Mouse (Mus musculus) kidney, postnatal 0 days (tissue): ENCODE data around the gene G6pc3. TPM values are rescaled to one million over a fixed set of nuclear protein-coding genes. Genes with fewer than 3 reads are reported as not detected.
A peak's percentile ranks its signal among the peaks of the same experiment; 100 is the strongest.

Source experiments
- ATAC-seq: fragments of 200-750 bp; cut with Nextera tagmentation; replicated peaks from 2 replicates; pipeline ENCODE4 v1.8.0; 2017; ENCODE audit warnings: low read depth, moderate number of reproducible peaks, moderate TSS enrichment, moderate library complexity; ENCODE audit not compliant: low FRiP score
- DNase-seq: peaks from one replicate; pipeline ENCODE4 v3.0.0-alpha.2; 2016; ENCODE audit warnings: low spot score
- H3K27ac ChIP-seq: fragments of 300-500 bp; sonication (generic); 2 replicates; pipeline ENCODE4 v1.5.1; 2014; ENCODE audit warnings: mild to moderate bottlenecking
- H3K27me3 ChIP-seq: fragments of 300-500 bp; sonication (generic); 2 replicates; pipeline ENCODE4 v1.6.1; 2014; ENCODE audit warnings: low read length, mixed read lengths; ENCODE audit not compliant: insufficient read depth
- H3K36me3 ChIP-seq: fragments of 300-500 bp; sonication (generic); 2 replicates; pipeline ENCODE4 v1.6.1; 2014; ENCODE audit warnings: low read length, mixed read lengths; ENCODE audit not compliant: insufficient read depth
- H3K4me1 ChIP-seq: fragments of 300-500 bp; sonication (generic); replicated peaks from 2 replicates; pipeline ENCODE4 v1.6.1; 2014; ENCODE audit warnings: antibody characterized with exemption, low read length, mixed read lengths; ENCODE audit not compliant: insufficient read depth
- H3K4me2 ChIP-seq: fragments of 300-500 bp; sonication (generic); 2 replicates; pipeline ENCODE4 v1.6.1; 2014; ENCODE audit warnings: mild to moderate bottlenecking, low read length, moderate library complexity, mixed read lengths
- H3K4me3 ChIP-seq: fragments of 300-500 bp; sonication (generic); replicated peaks from 2 replicates; pipeline ENCODE4 v1.5.1; 2014; ENCODE audit warnings: low read depth, low read length
- H3K9ac ChIP-seq: fragments of 300-500 bp; sonication (generic); 2 replicates; pipeline ENCODE4 v1.6.1; 2014; ENCODE audit warnings: low read depth, low read length
- H3K9me3 ChIP-seq: fragments of 300-500 bp; sonication (generic); replicated peaks from 2 replicates; pipeline ENCODE4 v1.6.1; 2016; ENCODE audit warnings: low read length, inconsistent platforms, mixed read lengths
- CTCF ChIP-seq: IDR thresholded peaks from 2 replicates; pipeline ENCODE4 v1.5.1; 2016; ENCODE audit warnings: antibody characterized with exemption, low read depth, mild to moderate bottlenecking, moderate library complexity
- WGBS: fragments of 180-500 bp; shearing (Covaris S2); extraction: QIAGEN DNeasy Blood & Tissue Kit; methylation state at CpG from one replicate; pipeline ENCODE4 v1.1.7; 2014; 5-methylcytosine and 5-hydroxymethylcytosine counted together
- polyA plus RNA-seq: library from polyadenylated mRNA; unstranded; fragments of >200 nt; fragmentation: Nextera tagmentation; extraction: Ambion mirVana; gene quantifications from 2 replicates; pipeline ENCODE4 v1.2.1, GENCODE M21; 2015

The G6pc3 gene
- polyA plus RNA-seq, 1 experiment from 2014 or later: 43.6 TPM

- ATAC-seq: no peak
- H3K4me1 ChIP-seq: peaks cover 31% of the 10 kb centered on the region
These were observed 20.3 kb downstream of the G6pc3 start for GRCm38 (mm10) chr11:102209742-102210141.

GRCm38 (mm10) chr11:102210185-102210584 is 20.8 kb downstream of the G6pc3 start:
- WGBS: 64% methylated on average over 3 of the region's 3 CpGs
- DNase-seq (no peak), ATAC-seq (no peak)
- Histone ChIP-seq H3K4me3 (no peak overlapping the region), H3K4me2 (no peak overlapping the region), H3K4me1 (peaks cover 35% of the 10 kb centered on the region), H3K27ac (no peak overlapping the region), H3K27me3 (no peaks in the 10 kb centered on the region), H3K9ac (no peak overlapping the region), H3K36me3 (peaks cover 13% of the 10 kb centered on the region), H3K9me3 (no peaks in the 10 kb centered on the region)
- TF ChIP-seq CTCF: no peak; the same call in 1 of the 2 replicates

More at GRCm38 (mm10) chr11:102209742-102210141, 20.3 kb downstream of the G6pc3 start:
- WGBS: 38% methylated on average over 2 of the region's 2 CpGs
- H3K9me3 ChIP-seq: no peaks in the 10 kb centered on the region
- TF ChIP-seq CTCF: peak; percentile 76
- no peaks in the 10 kb centered on the region for H3K27me3 ChIP-seq
- H3K36me3 ChIP-seq: peaks cover 17% of the 10 kb centered on the region
- no peak overlapping the region for H3K9ac ChIP-seq
- no peak overlapping the region for H3K27ac ChIP-seq
- peak; percentile 65 for DNase-seq
- no peak overlapping the region for H3K4me3 ChIP-seq
- no peak overlapping the region for H3K4me2 ChIP-seq

- Histone ChIP-seq H3K4me1 (peaks cover 43% of the 10 kb centered on the region), H3K27me3 (no peaks in the 10 kb centered on the region), H3K9ac (no peak overlapping the region), H3K4me3 (no peak overlapping the region), H3K4me2 (no peak overlapping the region), H3K27ac (no peak overlapping the region), H3K9me3 (no peaks in the 10 kb centered on the region), H3K36me3 (peaks cover 6% of the 10 kb centered on the region; the same call in 1 of the 2 replicates)
- DNase-seq (no peak), ATAC-seq (no peak)
- TF ChIP-seq CTCF: no peak
- WGBS: 36% methylated on average over 5 of the region's 5 CpGs
These were observed 21.6 kb downstream of the G6pc3 start for GRCm38 (mm10) chr11:102211011-102211410.

- no peak overlapping the region for H3K27ac ChIP-seq
- H3K27me3 ChIP-seq: no peaks in the 10 kb centered on the region
- H3K4me1 ChIP-seq: peaks cover 51% of the 10 kb centered on the region
- no peak for DNase-seq
- H3K9ac ChIP-seq: no peak overlapping the region
- TF ChIP-seq CTCF: no peak
- ATAC-seq: no peak
- H3K4me3 ChIP-seq: no peak overlapping the region
- H3K4me2 ChIP-seq: no peak overlapping the region
- WGBS: 46% methylated on average over 18 of the region's 18 CpGs
- no peaks in the 10 kb centered on the region for H3K9me3 ChIP-seq
- no peaks in the 10 kb centered on the region for H3K36me3 ChIP-seq
These were observed 22.5 kb downstream of the G6pc3 start for GRCm38 (mm10) chr11:102211936-102212341.

GRCm38 (mm10) chr11:102214430-102215156 is 25.2 kb downstream of the G6pc3 start:
- Histone ChIP-seq H3K36me3 (no peaks in the 10 kb centered on the region), H3K9me3 (no peaks in the 10 kb centered on the region), H3K4me1 (peaks cover 66% of the 10 kb centered on the region), H3K9ac (no peak overlapping the region), H3K4me2 (no peak overlapping the region), H3K4me3 (no peak overlapping the region), H3K27me3 (no peaks in the 10 kb centered on the region), H3K27ac (no peak overlapping the region; the same call in 1 of the 2 replicates)
- ATAC-seq (no peak), DNase-seq (peak; percentile 82)
- TF ChIP-seq CTCF: no peak
- WGBS: 33% methylated on average over 10 of the region's 10 CpGs

GRCm38 (mm10) chr11:102215511-102215910 is 26.1 kb downstream of the G6pc3 start:
- no peak for ATAC-seq
- Histone ChIP-seq H3K4me3 (no peak overlapping the region), H3K9ac (0 out of 2 replicates have a peak overlapping the region, but pooled peaks have one; percentile 10), H3K4me1 (peaks cover 70% of the 10 kb centered on the region), H3K36me3 (no peaks in the 10 kb centered on the region), H3K27me3 (no peaks in the 10 kb centered on the region), H3K27ac (no peak overlapping the region), H3K4me2 (no peak overlapping the region), H3K9me3 (no peaks in the 10 kb centered on the region)
- 52% methylated on average over 11 of the region's 11 CpGs for WGBS
- DNase-seq: no peak
- no peak for TF ChIP-seq CTCF
